Mouse (Mus musculus) heart, embryonic 16.5 days (tissue): ENCODE measurements around the gene Inpp5k. TPM values are rescaled to one million over a fixed set of nuclear protein-coding genes. Genes with fewer than 3 reads are reported as not detected.
A peak's percentile ranks its signal among the peaks of the same experiment; 100 is the strongest.

Experiments used
- ATAC-seq: fragments of 200-750 bp; cut with Nextera tagmentation; replicated peaks from 2 replicates; pipeline ENCODE4 v1.8.0; 2017; ENCODE audit warnings: moderate number of reproducible peaks; ENCODE audit not compliant: insufficient read depth, low FRiP score; ENCODE audit errors: extremely low read depth
- H3K27ac ChIP-seq: fragments of 300-500 bp; sonication (generic); 2 replicates; pipeline ENCODE4 v1.5.1; 2014; ENCODE audit warnings: mild to moderate bottlenecking, low read length, control low read depth, moderate library complexity
- H3K27me3 ChIP-seq: fragments of 300-500 bp; sonication (generic); 2 replicates; pipeline ENCODE4 v1.6.1; 2014; ENCODE audit warnings: low read length, mixed read lengths; ENCODE audit not compliant: control insufficient read depth, insufficient read depth
- H3K36me3 ChIP-seq: fragments of 300-500 bp; sonication (generic); 2 replicates; pipeline ENCODE4 v1.6.1; 2014; ENCODE audit not compliant: control insufficient read depth, insufficient read depth
- H3K4me1 ChIP-seq: fragments of 300-500 bp; sonication (generic); 2 replicates; pipeline ENCODE4 v1.6.1; 2014; ENCODE audit warnings: low read length, mixed read lengths; ENCODE audit not compliant: control insufficient read depth, insufficient read depth
- H3K4me2 ChIP-seq: fragments of 300-500 bp; sonication (generic); 2 replicates; pipeline ENCODE4 v1.6.1; 2014; ENCODE audit warnings: low read depth, mild to moderate bottlenecking, control low read depth, low read length
- H3K4me3 ChIP-seq: fragments of 300-500 bp; sonication (generic); 2 replicates; pipeline ENCODE4 v1.5.1; 2014; ENCODE audit warnings: mild to moderate bottlenecking, control low read depth, low read length
- H3K9ac ChIP-seq: fragments of 300-500 bp; sonication (generic); 2 replicates; pipeline ENCODE4 v1.6.1; 2014; ENCODE audit warnings: low read length, control low read depth
- H3K9me3 ChIP-seq: fragments of 300-500 bp; sonication (generic); replicated peaks from 2 replicates; pipeline ENCODE4 v1.6.1; 2016; ENCODE audit warnings: low read length; ENCODE audit not compliant: control insufficient read depth
- WGBS: fragments of 180-500 bp; shearing (Covaris S2); extraction: QIAGEN DNeasy Blood & Tissue Kit; methylation state at CpG from one replicate; pipeline ENCODE4 v1.1.7; 2014; 5-methylcytosine and 5-hydroxymethylcytosine counted together
- polyA plus RNA-seq: library from polyadenylated mRNA; unstranded; fragments of >200 nt; fragmentation: Nextera tagmentation; extraction: Ambion mirVana; gene quantifications from 2 replicates; pipeline ENCODE4 v1.2.1, GENCODE M21; 2015

Inpp5k gene
- polyA plus RNA-seq, 1 experiment from 2014 or later: 31.1 TPM

GRCm38 (mm10) chr11:75649155-75649561 lies 18.4 kb downstream of the Inpp5k start:
- H3K4me3 ChIP-seq: no peak overlapping the region
- H3K36me3 ChIP-seq: no peaks in the 10 kb centered on the region
- H3K27me3 ChIP-seq: no peaks in the 10 kb centered on the region
- H3K9ac ChIP-seq: no peak overlapping the region
- H3K9me3 ChIP-seq: no peaks in the 10 kb centered on the region
- H3K4me1 ChIP-seq: peaks cover 40% of the 10 kb centered on the region
- peak; percentile 17 for ATAC-seq
- no peak overlapping the region for H3K4me2 ChIP-seq
- 51% methylated on average over 4 of the region's 4 CpGs for whole genome bisulfite sequencing
- H3K27ac ChIP-seq: peak overlapping the region; percentile 92

GRCm38 (mm10) chr11:75650311-75650710 lies 19.5 kb downstream of the Inpp5k start, which contains the start of gene Myo1c:
TSS of gene Myo1c (plus strand) at chr11:75650504.
- peak within 1 kb of the TSS; percentile 95 for H3K9ac ChIP-seq
- peak within 1 kb of the TSS; percentile 80 for H3K4me2 ChIP-seq
- no peaks in the 10 kb centered on the region for H3K27me3 ChIP-seq
- peak within 1 kb of the TSS; percentile 87 for H3K4me3 ChIP-seq
- no peak for ATAC-seq
- H3K36me3 ChIP-seq: no peaks in the 10 kb centered on the region
- H3K27ac ChIP-seq: peak within 1 kb of the TSS; percentile 97
- H3K4me1 ChIP-seq: peaks cover 52% of the 10 kb centered on the region
- 72% methylated on average over 7 of the region's 7 CpGs for WGBS
- no peaks in the 10 kb centered on the region for H3K9me3 ChIP-seq

- Histone ChIP-seq H3K27ac (peak overlapping the region; percentile 97), H3K36me3 (no peaks in the 10 kb centered on the region), H3K9ac (peak overlapping the region; percentile 95), H3K4me1 (peaks cover 53% of the 10 kb centered on the region), H3K9me3 (no peaks in the 10 kb centered on the region), H3K4me2 (peak overlapping the region; percentile 80), H3K27me3 (no peaks in the 10 kb centered on the region), H3K4me3 (peak overlapping the region; percentile 87)
- ATAC-seq: no peak
- 41% methylated on average over 13 of the region's 13 CpGs for WGBS
Observed at GRCm38 (mm10) chr11:75650958-75651425, 20.2 kb downstream of the Inpp5k start.

GRCm38 (mm10) chr11:75651426-75652221 lies 20.8 kb downstream of the Inpp5k start:
- H3K9me3 ChIP-seq: no peaks in the 10 kb centered on the region
- peak overlapping the region; percentile 95 for H3K9ac ChIP-seq
- H3K27me3 ChIP-seq: no peaks in the 10 kb centered on the region
- H3K27ac ChIP-seq: peak overlapping the region; percentile 97
- peaks cover 55% of the 10 kb centered on the region for H3K4me1 ChIP-seq
- 1% methylated on average over 54 of the region's 54 CpGs for WGBS
- peak overlapping the region; percentile 80 for H3K4me2 ChIP-seq
- peak overlapping the region; percentile 87 for H3K4me3 ChIP-seq
- H3K36me3 ChIP-seq: no peaks in the 10 kb centered on the region
- peak; percentile 42 for ATAC-seq

GRCm38 (mm10) chr11:75652222-75652941 lies 21.6 kb downstream of the Inpp5k start:
- peak overlapping the region; percentile 87 for H3K4me3 ChIP-seq
- H3K27me3 ChIP-seq: no peaks in the 10 kb centered on the region
- no peaks in the 10 kb centered on the region for H3K36me3 ChIP-seq
- ATAC-seq: no peak
- H3K9me3 ChIP-seq: no peaks in the 10 kb centered on the region
- peaks cover 58% of the 10 kb centered on the region for H3K4me1 ChIP-seq
- 28% methylated on average over 20 of the region's 20 CpGs for whole genome bisulfite sequencing
- H3K27ac ChIP-seq: peak overlapping the region; percentile 97
- H3K4me2 ChIP-seq: peak overlapping the region; percentile 80
- H3K9ac ChIP-seq: peak overlapping the region; percentile 95

GRCm38 (mm10) chr11:75652942-75653684 lies 22.3 kb downstream of the Inpp5k start:
- WGBS: 37% methylated on average over 14 of the region's 14 CpGs
- Histone ChIP-seq H3K4me3 (peak overlapping the region; percentile 48), H3K4me2 (peak overlapping the region; percentile 80), H3K27ac (peak overlapping the region; percentile 96), H3K27me3 (no peaks in the 10 kb centered on the region), H3K9me3 (no peaks in the 10 kb centered on the region), H3K4me1 (peaks cover 53% of the 10 kb centered on the region), H3K36me3 (peaks cover 4% of the 10 kb centered on the region), H3K9ac (peak overlapping the region; percentile 58)
- ATAC-seq: no peak

GRCm38 (mm10) chr11:75653781-75654470 lies 23.1 kb downstream of the Inpp5k start:
- Histone ChIP-seq H3K36me3 (peaks cover 11% of the 10 kb centered on the region), H3K4me2 (peak overlapping the region; percentile 80), H3K4me3 (peak overlapping the region; percentile 48), H3K27me3 (no peaks in the 10 kb centered on the region), H3K9me3 (no peaks in the 10 kb centered on the region), H3K27ac (peak overlapping the region; percentile 96), H3K9ac (peak overlapping the region; percentile 58), H3K4me1 (peaks cover 47% of the 10 kb centered on the region)
- peak; percentile 70 for ATAC-seq
- under 1% methylated on average over 45 of the region's 45 CpGs for WGBS
